ENCODE assay signal across 7 mouse cellular contexts in genomic region chr10:76531375-76531774, GRCm38 (mm10). TPM values are rescaled to one million over a fixed set of nuclear protein-coding genes. Genes with fewer than 3 reads are reported as not detected.
DNase-seq lines count a peak whose midpoint lies in the region; ATAC-seq lines count a peak whose summit lies in the region.

Gene Lss (plus strand): TSS chr10:76531588.

- H3K36me3 ChIP-seq in intestine, embryonic 16.5 days (ENCODE audit: control insufficient read depth, insufficient read depth, low read length): no peaks in the 10 kb centered on the region; the same call in 1 of the 2 replicates
- peaks cover 2% of the 10 kb centered on the region; the same call in 1 of the 2 replicates for H3K36me3 ChIP-seq in midbrain, embryonic 11.5 days (ENCODE audit: control insufficient read depth, insufficient read depth, low read length)

- intact Hi-C loops in left cerebral cortex, postnatal 36 days (cut with DNase I): loop anchor here (5.0 kb wide), 1 partner anchor 201 kb away; no protein-coding TSS in a partner anchor

- no peaks in the 10 kb centered on the region for H3K9me3 ChIP-seq in intestine, embryonic 16.5 days (ENCODE audit: control insufficient read depth, low read length)
- H3K9me3 ChIP-seq in midbrain, embryonic 11.5 days (ENCODE audit: control insufficient read depth, low read length): no peaks in the 10 kb centered on the region

- H3K9ac ChIP-seq in intestine, embryonic 16.5 days (ENCODE audit: low read depth, low read length): peak within 1 kb of the TSS; percentile 73
- H3K9ac ChIP-seq in midbrain, embryonic 11.5 days (ENCODE audit: low read length): peak within 1 kb of the TSS; percentile 73

- ATAC-seq in intestine, embryonic 16.5 days: peak; percentile 100
- ATAC-seq in midbrain, embryonic 11.5 days (ENCODE audit: low FRiP score): peak; percentile 100

- peaks cover 3% of the 10 kb centered on the region; the same call in 1 of the 2 replicates for H3K4me1 ChIP-seq in intestine, embryonic 16.5 days (ENCODE audit: control insufficient read depth, insufficient read depth, low read length)
- peaks cover 14% of the 10 kb centered on the region for H3K4me1 ChIP-seq in midbrain, embryonic 11.5 days (ENCODE audit: control insufficient read depth, insufficient read depth, low read length)

- WGBS in intestine, embryonic 16.5 days: under 1% methylated on average over 37 of the region's 37 CpGs
- under 1% methylated on average over 37 of the region's 37 CpGs for WGBS in midbrain, embryonic 11.5 days

- H3K27me3 ChIP-seq in intestine, embryonic 16.5 days (replicated peaks; ENCODE audit: control insufficient read depth, insufficient read depth, low read length): no peaks in the 10 kb centered on the region
- no peaks in the 10 kb centered on the region for H3K27me3 ChIP-seq in midbrain, embryonic 11.5 days (ENCODE audit: control insufficient read depth, insufficient read depth, low read length)

- H3K4me3 ChIP-seq in intestine, embryonic 16.5 days (ENCODE audit: low read length): peak within 1 kb of the TSS; percentile 67
- peak within 1 kb of the TSS; percentile 56 for H3K4me3 ChIP-seq in midbrain, embryonic 11.5 days (ENCODE audit: low read depth, low read length)

- H3K27ac ChIP-seq in intestine, embryonic 16.5 days (ENCODE audit: low read length): peak within 1 kb of the TSS; percentile 69
- H3K27ac ChIP-seq in midbrain, embryonic 11.5 days (ENCODE audit: low read depth, low read length): peak within 1 kb of the TSS; percentile 21; the same call in 1 of the 2 replicates

- DNase-seq in adrenal gland, adult 8-10 months: peak; percentile 97
- peak; percentile 97 for DNase-seq in embryo, embryonic 9.5 days (ENCODE audit: extremely low spot score)
- peak; percentile 89 to 93 for DNase-seq in gastrocnemius, postnatal 4 days (ENCODE audit: low spot score in 2 of 2)
- peak; percentile 97 for DNase-seq in left cerebral cortex, postnatal 36 days (ENCODE audit: low spot score in 2 of 2)
- DNase-seq in midbrain, embryonic 11.5 days (ENCODE audit: low spot score, missing footprints): peak; percentile 99
- DNase-seq in skeletal muscle tissue, adult 2 months (ENCODE audit: low read depth, low spot score): peak; percentile 97

- peak within 1 kb of the TSS; percentile 84 for H3K4me2 ChIP-seq in intestine, embryonic 16.5 days (ENCODE audit: low read depth, low read length)
- H3K4me2 ChIP-seq in midbrain, embryonic 11.5 days: peak within 1 kb of the TSS; percentile 78

RNA-seq across cellular contexts. Expression of gene Lss, which starts in this region (rescaled TPM):
- total RNA-seq in adrenal gland, adult 8-10 months (2022): 10 to 100 TPM; 44.7 to 82.5 (median 51.0) TPM
- 10 to 100 TPM; 19.0 to 19.3 TPM for total RNA-seq in gastrocnemius, postnatal 4 days (2021)
- 75.6 and 76.9 TPM in 2 replicates for polyA plus RNA-seq in intestine, embryonic 16.5 days (2015; fragmentation: Nextera tagmentation; extraction: Ambion mirVana)
- total RNA-seq in left cerebral cortex, postnatal 36 days (2021): 10 to 100 TPM; 45.2 to 48.6 TPM
- 43.7 and 47.4 TPM in 2 replicates for polyA plus RNA-seq in midbrain, embryonic 11.5 days (2014; fragmentation: Nextera tagmentation; extraction: Ambion mirVana)

Comparison
In these comparisons a context has a peak if more than half of its experiments do, and no peak if none do; other contexts are left out.
1. Peak in every context shown above with its lines: DNase-seq, ATAC-seq, H3K4me3 ChIP-seq and H3K27ac ChIP-seq.